Mouse (Mus musculus) neural tube, embryonic 13.5 days (tissue): ENCODE data around the gene Tmem80. TPM values are rescaled to one million over a fixed set of nuclear protein-coding genes. Genes with fewer than 3 reads are reported as not detected.

Source experiments
- ATAC-seq: fragments of 200-750 bp; cut with Nextera tagmentation; 2 replicates; pipeline ENCODE4 v1.8.0; 2017; ENCODE audit warnings: low read depth, mild to moderate bottlenecking, moderate TSS enrichment, moderate library complexity
- H3K27ac ChIP-seq: fragments of 300-500 bp; sonication (generic); replicated peaks from 2 replicates; pipeline ENCODE4 v1.5.1; 2015; ENCODE audit warnings: moderate library complexity, mild to moderate bottlenecking, inconsistent platforms
- H3K27me3 ChIP-seq: fragments of 300-500 bp; sonication (generic); 2 replicates; pipeline ENCODE4 v1.6.1; 2015; ENCODE audit warnings: mild to moderate bottlenecking, inconsistent platforms
- H3K36me3 ChIP-seq: fragments of 300-500 bp; sonication (generic); 2 replicates; pipeline ENCODE4 v1.6.1; 2015; ENCODE audit warnings: mild to moderate bottlenecking, inconsistent platforms
- H3K4me1 ChIP-seq: fragments of 300-500 bp; sonication (generic); replicated peaks from 2 replicates; pipeline ENCODE4 v1.6.1; 2015; ENCODE audit warnings: inconsistent platforms
- H3K4me2 ChIP-seq: fragments of 300-500 bp; sonication (generic); 2 replicates; pipeline ENCODE4 v1.6.1; 2015; ENCODE audit warnings: inconsistent platforms, mild to moderate bottlenecking, moderate library complexity
- H3K4me3 ChIP-seq: fragments of 300-500 bp; sonication (generic); 2 replicates; pipeline ENCODE4 v1.5.1; 2015; ENCODE audit warnings: mild to moderate bottlenecking, inconsistent platforms
- H3K9ac ChIP-seq: fragments of 300-500 bp; sonication (generic); 2 replicates; pipeline ENCODE4 v1.6.1; 2015; ENCODE audit warnings: moderate library complexity, mild to moderate bottlenecking, inconsistent platforms
- H3K9me3 ChIP-seq: fragments of 300-500 bp; sonication (generic); 2 replicates; pipeline ENCODE4 v1.6.1; 2016; ENCODE audit warnings: inconsistent platforms
- WGBS: fragments of 180-500 bp; shearing (Covaris S2); methylation state at CpG from one replicate; pipeline ENCODE4 v1.1.7; 2015; 5-methylcytosine and 5-hydroxymethylcytosine counted together
- polyA plus RNA-seq: library from polyadenylated mRNA; unstranded; fragments of >200 nt; fragmentation: Nextera tagmentation; extraction: Ambion mirVana; gene quantifications from 2 replicates; pipeline ENCODE4 v1.2.1, GENCODE M21; 2015

Gene Tmem80
- polyA plus RNA-seq, 1 experiment from 2014 or later = 58.7 TPM

DNA sequence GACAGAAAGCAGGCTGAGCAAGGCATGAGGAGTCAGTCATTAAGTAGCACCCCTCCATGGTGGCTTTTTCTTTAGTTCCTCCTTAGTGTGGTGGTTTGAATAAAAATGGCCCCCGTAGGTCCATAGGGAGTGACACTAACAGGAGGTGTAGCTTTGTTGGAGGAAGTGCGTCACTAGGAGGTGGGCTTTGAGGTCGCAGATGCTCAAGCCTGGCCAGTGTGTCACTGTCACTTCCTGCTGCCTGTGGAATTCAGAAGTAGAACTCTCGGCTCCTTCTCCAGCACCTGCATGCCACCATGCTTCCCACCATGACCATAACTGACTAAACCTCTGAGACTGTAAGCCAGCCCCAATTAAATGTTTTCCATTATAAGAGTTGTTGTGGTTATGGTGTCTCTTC, 39.8 kb downstream of the Tmem80 start:
- no peak for ATAC-seq

GRCm38 (mm10) chr7:141369918-141370317, 42.4 kb downstream of the Tmem80 start:
- no peak overlapping the region for H3K4me2 ChIP-seq
- H3K27ac ChIP-seq = no peak overlapping the region
- no peaks in the 10 kb centered on the region for H3K27me3 ChIP-seq
- H3K4me3 ChIP-seq = no peak overlapping the region
- 60% methylated on average over 5 of the region's 5 CpGs for WGBS
- no peaks in the 10 kb centered on the region for H3K36me3 ChIP-seq
- H3K9me3 ChIP-seq = no peaks in the 10 kb centered on the region
- no peak overlapping the region for H3K9ac ChIP-seq
- no peak for ATAC-seq
- no peaks in the 10 kb centered on the region for H3K4me1 ChIP-seq

More for the DNA sequence above, 39.8 kb downstream of the Tmem80 start:
- H3K9ac ChIP-seq = no peak overlapping the region
- 92% methylated on average over 4 of the region's 4 CpGs for WGBS
- H3K27ac ChIP-seq = no peak overlapping the region
- no peaks in the 10 kb centered on the region for H3K4me1 ChIP-seq
- H3K4me3 ChIP-seq = no peak overlapping the region
- no peaks in the 10 kb centered on the region for H3K9me3 ChIP-seq
- H3K4me2 ChIP-seq = no peak overlapping the region
- H3K27me3 ChIP-seq = peaks cover 9% of the 10 kb centered on the region; the same call in 1 of the 2 replicates
- H3K36me3 ChIP-seq = no peaks in the 10 kb centered on the region

DNA sequence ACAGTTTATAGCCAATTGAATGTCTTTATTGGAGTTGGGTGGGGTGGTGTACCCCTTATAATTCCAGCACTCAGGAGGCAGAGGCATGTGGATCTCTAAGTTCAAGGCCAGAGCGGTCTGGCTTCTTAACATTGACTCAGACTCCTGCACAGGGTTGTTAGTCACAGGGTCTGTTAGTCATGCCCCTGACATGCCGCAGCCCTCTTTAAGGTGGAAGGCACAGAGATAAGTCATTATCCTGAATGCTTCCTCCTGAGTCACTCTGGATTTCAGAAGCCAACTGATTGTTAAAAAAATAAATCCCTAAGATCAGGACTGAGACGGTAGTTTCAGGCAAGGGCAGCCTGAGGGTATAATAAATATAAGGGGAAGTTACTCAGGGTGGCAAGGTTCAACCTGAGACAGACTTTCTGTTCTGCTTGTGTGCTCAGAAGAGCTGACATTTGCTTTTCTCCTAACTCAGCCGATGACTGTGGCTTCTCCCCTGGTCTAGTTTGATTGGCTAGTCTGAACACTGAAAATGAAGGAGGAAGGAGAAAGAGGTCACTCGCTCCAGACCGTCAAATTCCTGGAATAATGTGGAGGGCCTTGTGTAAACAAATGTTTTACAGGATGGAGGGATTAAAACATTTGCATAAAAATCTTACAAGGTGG, 44.5 kb downstream of the Tmem80 start:
- no peaks in the 10 kb centered on the region for H3K36me3 ChIP-seq
- no peaks in the 10 kb centered on the region for H3K9me3 ChIP-seq
- no peak overlapping the region for H3K4me3 ChIP-seq
- H3K27me3 ChIP-seq = no peaks in the 10 kb centered on the region
- H3K4me2 ChIP-seq = no peak overlapping the region
- no peak overlapping the region for H3K9ac ChIP-seq
- ATAC-seq = no peak
- H3K27ac ChIP-seq = no peak overlapping the region
- WGBS = 70% methylated on average over 6 of the region's 6 CpGs
- H3K4me1 ChIP-seq = no peaks in the 10 kb centered on the region

- Histone ChIP-seq H3K27me3 (no peaks in the 10 kb centered on the region), H3K9me3 (no peaks in the 10 kb centered on the region), H3K4me2 (no peak overlapping the region), H3K9ac (no peak overlapping the region), H3K4me1 (no peaks in the 10 kb centered on the region), H3K36me3 (no peaks in the 10 kb centered on the region), H3K4me3 (no peak overlapping the region), H3K27ac (no peak overlapping the region)
- WGBS = 35% methylated on average over 6 of the region's 6 CpGs
- ATAC-seq = no peak
Measured at GRCm38 (mm10) chr7:141373611-141374010, 46.1 kb downstream of the Tmem80 start.

- no peaks in the 10 kb centered on the region for H3K9me3 ChIP-seq
- H3K4me1 ChIP-seq = no peaks in the 10 kb centered on the region
- no peak overlapping the region for H3K4me3 ChIP-seq
- H3K36me3 ChIP-seq = no peaks in the 10 kb centered on the region
- no peaks in the 10 kb centered on the region for H3K27me3 ChIP-seq
- no peak for ATAC-seq
- H3K9ac ChIP-seq = no peak overlapping the region
- H3K27ac ChIP-seq = no peak overlapping the region
- H3K4me2 ChIP-seq = no peak overlapping the region
Measured at GRCm38 (mm10) chr7:141374399-141374798, 46.9 kb downstream of the Tmem80 start.

- no peaks in the 10 kb centered on the region for H3K4me1 ChIP-seq
- no peaks in the 10 kb centered on the region for H3K9me3 ChIP-seq
- ATAC-seq = no peak
- H3K36me3 ChIP-seq = no peaks in the 10 kb centered on the region
- no peak overlapping the region for H3K27ac ChIP-seq
- 27% methylated on average over 4 of the region's 4 CpGs for WGBS
- H3K4me3 ChIP-seq = no peak overlapping the region
- H3K4me2 ChIP-seq = no peak overlapping the region
- H3K27me3 ChIP-seq = peaks cover 4% of the 10 kb centered on the region; the same call in 1 of the 2 replicates
- H3K9ac ChIP-seq = no peak overlapping the region
Measured at GRCm38 (mm10) chr7:141379584-141379983, 52.0 kb downstream of the Tmem80 start.

DNA sequence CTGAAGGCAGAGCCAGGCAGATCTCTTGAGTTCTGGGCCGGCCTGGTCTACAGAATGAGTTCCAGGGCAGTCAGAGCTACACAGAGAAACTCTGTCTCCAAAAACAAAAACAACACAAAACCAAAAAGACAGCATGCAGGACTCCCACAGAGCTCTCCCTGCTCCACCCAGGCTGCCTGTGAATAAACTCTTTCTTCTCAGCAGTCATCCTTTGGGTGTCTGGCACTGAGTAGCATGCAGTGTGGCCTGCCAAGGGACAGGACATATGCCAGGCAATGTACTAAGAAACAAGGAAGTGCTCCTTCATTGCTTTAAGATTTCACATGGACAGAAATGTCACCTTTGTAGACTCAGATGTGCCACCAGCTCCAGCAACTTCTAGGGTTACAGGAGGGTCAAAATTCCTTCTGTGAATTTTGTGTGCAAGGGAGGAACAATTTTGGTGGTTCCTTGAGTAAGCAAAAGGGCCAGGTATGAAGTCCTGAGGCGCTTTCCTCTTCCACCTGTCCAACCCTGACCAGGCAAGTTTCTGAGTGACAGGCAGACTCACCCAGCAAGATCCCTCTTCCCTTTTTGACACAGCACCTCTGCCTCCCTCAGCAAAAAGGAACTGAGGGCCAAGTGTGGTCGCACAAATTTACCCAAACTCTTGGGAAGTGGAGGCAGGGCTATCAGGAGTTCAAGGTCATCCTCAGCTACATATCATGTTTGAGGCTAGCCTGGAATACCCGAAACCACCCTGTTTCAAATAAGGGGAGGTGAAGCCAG, 53.7 kb downstream of the Tmem80 start:
- Histone ChIP-seq H3K4me3 (no peak overlapping the region), H3K4me2 (no peak overlapping the region), H3K9me3 (no peaks in the 10 kb centered on the region), H3K36me3 (no peaks in the 10 kb centered on the region), H3K27ac (no peak overlapping the region), H3K27me3 (peaks cover 4% of the 10 kb centered on the region; the same call in 1 of the 2 replicates), H3K9ac (no peak overlapping the region), H3K4me1 (no peaks in the 10 kb centered on the region)
- WGBS = 88% methylated on average over 4 of the region's 4 CpGs
- no peak for ATAC-seq

Other genes with a start within 250 kb of the Tmem80 start
- 0.38 and 1.2 TPM in 2 replicates for gene Pkp3, start 249.5 kb upstream of the Tmem80 start, polyA plus RNA-seq
- gene Sigirr, start 227.2 kb upstream of the Tmem80 start, polyA plus RNA-seq = 1.5 and 3.5 TPM in 2 replicates
- gene Ano9, start 209.9 kb upstream of the Tmem80 start, polyA plus RNA-seq = 0.27 TPM in 1 of 2 replicates, not detected in the other
- gene Ptdss2, start 205.4 kb upstream of the Tmem80 start, polyA plus RNA-seq = 63.5 and 77.7 TPM in 2 replicates
- 52.4 and 57.5 TPM in 2 replicates for gene Rnh1, start 154.9 kb upstream of the Tmem80 start, polyA plus RNA-seq
- gene Hras, start 133.7 kb upstream of the Tmem80 start, polyA plus RNA-seq = 130 and 139 TPM in 2 replicates
- gene Lrrc56, start 133.6 kb upstream of the Tmem80 start, polyA plus RNA-seq = 7.6 and 9.0 TPM in 2 replicates
- 1.3 and 1.5 TPM in 2 replicates for gene Lmntd2, start 113.7 kb upstream of the Tmem80 start, polyA plus RNA-seq
- 29.8 and 31.7 TPM in 2 replicates for gene Rassf7, start 111.9 kb upstream of the Tmem80 start, polyA plus RNA-seq
- 71.4 and 74.1 TPM in 2 replicates for gene Phrf1, start 99.0 kb upstream of the Tmem80 start, polyA plus RNA-seq
- 1.0 and 1.4 TPM in 2 replicates for gene Irf7, start 61.3 kb upstream of the Tmem80 start, polyA plus RNA-seq
- not detected in 2 replicates for gene Cdhr5, start 51.0 kb upstream of the Tmem80 start, polyA plus RNA-seq
- 3.3 and 5.8 TPM in 2 replicates for gene Sct, start 48.6 kb upstream of the Tmem80 start, polyA plus RNA-seq
- gene Drd4, start 35.7 kb upstream of the Tmem80 start, polyA plus RNA-seq = 0.54 and 1.3 TPM in 2 replicates
- gene Deaf1, start within 50 bp of the Tmem80 start, polyA plus RNA-seq = 150 and 156 TPM in 2 replicates
- gene Eps8l2, start 11.1 kb downstream of the Tmem80 start, polyA plus RNA-seq = 0.43 and 0.76 TPM in 2 replicates
- gene Taldo1, start 64.5 kb downstream of the Tmem80 start, polyA plus RNA-seq = 328 and 340 TPM in 2 replicates
- 47.0 and 51.4 TPM in 2 replicates for gene Gatd1, start 86.4 kb downstream of the Tmem80 start, polyA plus RNA-seq
- 94.3 and 111 TPM in 2 replicates for gene Cend1, start 101.8 kb downstream of the Tmem80 start, polyA plus RNA-seq
- gene Slc25a22, start 110.2 kb downstream of the Tmem80 start, polyA plus RNA-seq = 59.6 and 66.7 TPM in 2 replicates
- 3.8 and 3.9 TPM in 2 replicates for gene Pidd1, start 116.3 kb downstream of the Tmem80 start, polyA plus RNA-seq
- gene Rplp2, start 119.6 kb downstream of the Tmem80 start, polyA plus RNA-seq = 769 and 771 TPM in 2 replicates
- gene Pnpla2, start 127.5 kb downstream of the Tmem80 start, polyA plus RNA-seq = 17.1 and 17.6 TPM in 2 replicates
- 5.3 and 9.8 TPM in 2 replicates for gene Cracr2b, start 133.4 kb downstream of the Tmem80 start, polyA plus RNA-seq
- 19.1 and 22.7 TPM in 2 replicates for gene Cd151, start 139.7 kb downstream of the Tmem80 start, polyA plus RNA-seq
- 79.3 and 85.0 TPM in 2 replicates for gene Polr2l, start 147.4 kb downstream of the Tmem80 start, polyA plus RNA-seq
- gene Tspan4, start 147.5 kb downstream of the Tmem80 start, polyA plus RNA-seq = 54.3 and 57.1 TPM in 2 replicates
- gene Chid1, start 212.1 kb downstream of the Tmem80 start, polyA plus RNA-seq = 36.9 and 38.6 TPM in 2 replicates
- gene Ap2a2, start 234.4 kb downstream of the Tmem80 start, polyA plus RNA-seq = 109 and 117 TPM in 2 replicates